Mouse (Mus musculus) liver, embryonic 11.5 days (tissue): ENCODE data around the gene Vmn1r221. TPM values are rescaled to one million over a fixed set of nuclear protein-coding genes. Genes with fewer than 3 reads are reported as not detected.

ENCODE experiments used
- ATAC-seq: fragments of 200-750 bp; cut with Nextera tagmentation; replicated peaks from 2 replicates; pipeline ENCODE4 v1.8.0; 2017; ENCODE audit warnings: moderate number of reproducible peaks, mild to moderate bottlenecking, moderate TSS enrichment, moderate library complexity; ENCODE audit not compliant: low FRiP score
- DNase-seq: peaks from one replicate; pipeline ENCODE4 v3.0.0-alpha.2; 2017; ENCODE audit warnings: low spot score
- H3K27ac ChIP-seq: fragments of 300-500 bp; sonication (generic); 2 replicates; pipeline ENCODE4 v1.5.1; 2014; ENCODE audit warnings: mild to moderate bottlenecking, low read depth, low read length, control low read depth
- H3K27me3 ChIP-seq: fragments of 300-500 bp; sonication (generic); replicated peaks from 2 replicates; pipeline ENCODE4 v1.6.1; 2014; ENCODE audit warnings: low read length, mixed read lengths; ENCODE audit not compliant: control insufficient read depth, insufficient read depth
- H3K36me3 ChIP-seq: fragments of 300-500 bp; sonication (generic); 2 replicates; pipeline ENCODE4 v1.6.1; 2014; ENCODE audit warnings: mild to moderate bottlenecking, low read length, moderate library complexity, mixed read lengths; ENCODE audit not compliant: control insufficient read depth, insufficient read depth
- H3K4me1 ChIP-seq: fragments of 300-500 bp; sonication (generic); replicated peaks from 2 replicates; pipeline ENCODE4 v1.6.1; 2014; ENCODE audit warnings: low read length, mixed read lengths; ENCODE audit not compliant: control insufficient read depth, insufficient read depth
- H3K4me2 ChIP-seq: fragments of 300-500 bp; sonication (generic); 2 replicates; pipeline ENCODE4 v1.6.1; 2014; ENCODE audit warnings: mild to moderate bottlenecking, control low read depth, moderate library complexity
- H3K4me3 ChIP-seq: fragments of 300-500 bp; sonication (generic); 2 replicates; pipeline ENCODE4 v1.5.1; 2014; ENCODE audit warnings: low read depth, low read length, control low read depth
- H3K9ac ChIP-seq: fragments of 300-500 bp; sonication (generic); 2 replicates; pipeline ENCODE4 v1.6.1; 2014; ENCODE audit warnings: low read depth, low read length, control low read depth
- H3K9me3 ChIP-seq: fragments of 300-500 bp; sonication (generic); 2 replicates; pipeline ENCODE4 v1.6.1; 2016; ENCODE audit warnings: low read length, inconsistent platforms, mixed read lengths; ENCODE audit not compliant: control insufficient read depth
- WGBS: fragments of 180-500 bp; shearing (Covaris S2); extraction: QIAGEN DNeasy Blood & Tissue Kit; methylation state at CpG from one replicate; pipeline ENCODE4 v1.1.7; 2014; 5-methylcytosine and 5-hydroxymethylcytosine counted together
- polyA plus RNA-seq: library from polyadenylated mRNA; unstranded; fragments of >200 nt; fragmentation: Nextera tagmentation; extraction: Ambion mirVana; gene quantifications from 2 replicates; pipeline ENCODE4 v1.2.1, GENCODE M21; 2014

Vmn1r221 gene
- polyA plus RNA-seq, 1 experiment from 2014 or later, result not detected

DNA sequence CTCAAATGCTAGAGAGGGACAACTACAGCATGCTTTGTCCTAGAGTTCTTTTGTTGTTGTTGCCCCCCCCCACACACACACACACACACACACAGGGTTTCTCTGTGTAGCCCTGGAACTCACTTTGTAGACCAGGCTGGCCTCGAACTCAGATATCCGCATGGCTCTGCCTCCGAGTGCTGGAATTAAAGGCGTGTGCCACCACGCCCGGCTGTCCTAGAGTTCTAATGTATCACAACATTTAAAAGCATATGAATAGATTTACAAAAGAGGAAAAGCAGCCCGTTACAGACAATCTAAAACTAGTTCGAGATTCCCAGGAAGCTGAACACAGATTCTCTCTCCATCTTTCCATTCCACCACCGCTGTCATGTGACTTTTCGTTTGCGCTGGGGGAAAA, 55.8 kb downstream of the Vmn1r221 start:
- no peak overlapping the region for H3K9ac ChIP-seq
- DNase-seq, result peak; percentile 40

GRCm38 (mm10) chr13:23270321-23271101, 56.6 kb downstream of the Vmn1r221 start:
- Histone ChIP-seq H3K9me3 (no peaks in the 10 kb centered on the region), H3K4me1 (peaks cover 7% of the 10 kb centered on the region), H3K9ac (no peak overlapping the region), H3K4me3 (peak overlapping the region; percentile 46), H3K36me3 (no peaks in the 10 kb centered on the region), H3K4me2 (peak overlapping the region; percentile 73), H3K27me3 (no peaks in the 10 kb centered on the region; the same call in 1 of the 2 replicates), H3K27ac (no peak overlapping the region)
- DNase-seq (peak; percentile 74), ATAC-seq (peak; percentile 94)
- WGBS, result 3% methylated on average over 34 of the region's 34 CpGs

More for the DNA sequence above, 55.8 kb downstream of the Vmn1r221 start:
- Histone ChIP-seq H3K4me1 (peaks cover 7% of the 10 kb centered on the region), H3K4me3 (peak overlapping the region; percentile 46), H3K4me2 (peak overlapping the region; percentile 73), H3K9me3 (no peaks in the 10 kb centered on the region), H3K27ac (no peak overlapping the region), H3K27me3 (no peaks in the 10 kb centered on the region; the same call in 1 of the 2 replicates), H3K36me3 (no peaks in the 10 kb centered on the region)
- WGBS, result 16% methylated on average over 11 of the region's 11 CpGs
- ATAC-seq, result 0 out of 2 replicates have a peak, but pooled peaks have one; percentile 29

Other genes with a start within 250 kb of the Vmn1r221 start
- gene Vmn1r213, start 206.5 kb upstream of the Vmn1r221 start, polyA plus RNA-seq, result not detected in 2 replicates
- gene Vmn1r214, start 183.7 kb upstream of the Vmn1r221 start, polyA plus RNA-seq, result not detected in 2 replicates
- gene Vmn1r215, start 146.1 kb upstream of the Vmn1r221 start, polyA plus RNA-seq, result not detected in 2 replicates
- not detected in 2 replicates for gene Vmn1r217, start 95.9 kb upstream of the Vmn1r221 start, polyA plus RNA-seq
- gene Vmn1r218, start 81.0 kb upstream of the Vmn1r221 start, polyA plus RNA-seq, result not detected in 2 replicates
- not detected in 2 replicates for gene Vmn1r219, start 54.8 kb upstream of the Vmn1r221 start, polyA plus RNA-seq
- gene Vmn1r220, start 26.2 kb upstream of the Vmn1r221 start, polyA plus RNA-seq, result not detected in 2 replicates
- not detected in 2 replicates for gene Vmn1r222, start 21.8 kb downstream of the Vmn1r221 start, polyA plus RNA-seq
- not detected in 2 replicates for gene Vmn1r223, start 33.0 kb downstream of the Vmn1r221 start, polyA plus RNA-seq
- gene Zfp322a, start 155.1 kb downstream of the Vmn1r221 start, polyA plus RNA-seq, result 36.4 and 37.0 TPM in 2 replicates
- 13.1 and 13.4 TPM in 2 replicates for gene Abt1, start 209.7 kb downstream of the Vmn1r221 start, polyA plus RNA-seq